ENCODE assay signal across 15 mouse cellular contexts in genomic region chr2:3927141-3927810, GRCm38 (mm10).
A peak's percentile ranks its signal among the peaks of the same experiment; 100 is the strongest.
DNase-seq lines count a peak whose midpoint lies in the region; ATAC-seq lines count a peak whose summit lies in the region.
"Had no signal": no experiment of that assay in that cellular context is flagged by ENCODE, and none has a peak within 500 bp of the region (broad histone marks: within the 10 kb centered on the region; RNA-seq: fewer than 3 reads in every experiment).

No protein-coding gene starts in this region.

- peak; percentile 73 for DNase-seq in retina, postnatal 1 day
- peak; percentile 54 to 65 for DNase-seq in thymus, postnatal 10 days (ENCODE audit: low spot score in 2 of 2)
- peak; percentile 64 for DNase-seq in thymus, postnatal 4 days
- DNase-seq in cerebellum, postnatal 25 days: no peak
- no peak for DNase-seq in heart, adult 18-20 months
- DNase-seq: adrenal gland, postnatal 36 days; cerebellum, adult 11 months; cerebellum, adult 8-10 months; cerebellum, postnatal 14 days; gastrocnemius, postnatal 10 days; heart, adult 2 months; heart, postnatal 14 days had no signal

- ATAC-seq in inflammation-experienced regulatory T-cells, adult 6 months: peak; percentile 25
- ATAC-seq: activated CD4-positive, CD25-positive, alpha-beta regulatory T cell, adult 4 months; Patski had no signal

Comparison
In these comparisons a context has a peak if more than half of its experiments do, and no peak if none do; other contexts are left out.
1. DNase-seq: peak in retina, postnatal 1 day (single experiment), thymus, postnatal 10 days (2 of 2) and thymus, postnatal 4 days (single experiment); none in cerebellum, postnatal 25 days (0 of 2) and heart, adult 18-20 months (0 of 2).